Mouse (Mus musculus) testis, adult 2 months (tissue): ENCODE data around the gene Fut7.

Experiments
- CTCF ChIP-seq: fragments of 200-500 bp; IDR thresholded peaks from 2 replicates; pipeline ENCODE4 v1.5.1; 2012; ENCODE audit warnings: low read depth, mild to moderate bottlenecking, inconsistent platforms, low read length, moderate library complexity; ENCODE audit not compliant: control insufficient read depth, insufficient read depth, insufficient replicate concordance
- POLR2A ChIP-seq: fragments of 200-500 bp; IDR thresholded peaks from 2 replicates; pipeline ENCODE4 v1.6.1; 2012; ENCODE audit warnings: low read depth, mild to moderate bottlenecking, inconsistent platforms, low read length, moderate library complexity; ENCODE audit not compliant: control insufficient read depth

DNA sequence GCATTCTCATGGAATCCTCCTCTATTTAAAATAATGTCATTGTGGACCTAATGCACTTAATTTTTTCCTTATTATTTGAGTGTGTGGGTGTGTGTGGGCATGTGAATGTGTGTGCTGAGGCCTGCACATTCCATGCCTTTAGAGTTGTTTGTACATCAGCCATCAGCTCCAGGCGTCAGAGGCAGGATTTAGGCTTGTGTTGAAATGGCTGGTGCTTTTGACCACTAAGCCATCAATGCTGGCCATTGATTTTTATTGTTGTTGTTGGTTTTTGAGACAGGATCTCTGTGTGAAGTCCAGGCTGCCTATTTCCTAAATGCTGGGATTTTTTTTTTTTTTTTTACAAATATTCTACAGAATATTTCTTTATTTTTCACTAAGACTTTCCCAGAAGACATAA lies 29.9 kb downstream of the Fut7 start:
- TF ChIP-seq POLR2A (no peak), CTCF (no peak)
